ENCODE assay signal across 8 mouse cellular contexts in genomic region chr6:34511410-34511809, GRCm38 (mm10). TPM values are rescaled to one million over a fixed set of nuclear protein-coding genes. Genes with fewer than 3 reads are reported as not detected.
A peak's percentile ranks its signal among the peaks of the same experiment; 100 is the strongest.
DNase-seq lines count a peak whose midpoint lies in the region; ATAC-seq and TF ChIP-seq lines count a peak whose summit lies in the region.

No protein-coding gene starts in this region.

- 25% methylated on average over 2 of the region's 2 CpGs for WGBS in heart, embryonic 12.5 days
- 31% methylated on average over 2 of the region's 2 CpGs for WGBS in liver, postnatal 0 days (ENCODE audit: insufficient replicate concordance)
- 19% methylated on average over 2 of the region's 2 CpGs for WGBS in stomach, embryonic 16.5 days

- H3K4me2 ChIP-seq in heart, embryonic 12.5 days, result no peak overlapping the region
- no peak overlapping the region for H3K4me2 ChIP-seq in liver, postnatal 0 days (ENCODE audit: low read depth, low read length)
- H3K4me2 ChIP-seq in stomach, embryonic 16.5 days (ENCODE audit: low read depth, low read length), result no peak overlapping the region

- intact Hi-C loops in left cerebral cortex, postnatal 14 days (cut with DNase I), result loop anchor here (10.0 kb wide), 2 partner anchors 413 to 483 kb away; partner anchors contain the start of gene Stra8
- intact Hi-C loops in left cerebral cortex, postnatal 36 days (cut with DNase I), result loop anchor here (1.0 to 10.0 kb wide), 3 partner anchors 243 to 483 kb away; partner anchors contain the start of gene Cyren

- TF ChIP-seq CTCF in liver, postnatal 0 days (IDR thresholded peaks at IDR 0.05; ENCODE audit: low read depth), result peak; percentile 77

- DNase-seq in left cerebral cortex, postnatal 14 days (ENCODE audit: low spot score in 2 of 2), result peak; percentile 17 to 41
- no peak for DNase-seq in left cerebral cortex, postnatal 36 days (ENCODE audit: low spot score in 2 of 2)
- peak; percentile 51 for DNase-seq in brain, embryonic 18.5 days (ENCODE audit: low read depth, low spot score)
- no peak for DNase-seq in liver, postnatal 0 days
- DNase-seq in right cerebral cortex, postnatal 4 days, result no peak
- no peak for DNase-seq in gastrocnemius, postnatal 10 days

- H3K9ac ChIP-seq in heart, embryonic 12.5 days, result no peak overlapping the region
- no peak overlapping the region for H3K9ac ChIP-seq in liver, postnatal 0 days (replicated peaks)
- H3K9ac ChIP-seq in stomach, embryonic 16.5 days (ENCODE audit: low read length), result no peak overlapping the region

- H3K4me1 ChIP-seq in heart, embryonic 12.5 days (replicated peaks), result peaks cover 22% of the 10 kb centered on the region
- H3K4me1 ChIP-seq in liver, postnatal 0 days (ENCODE audit: insufficient read depth), result peaks cover 18% of the 10 kb centered on the region
- H3K4me1 ChIP-seq in stomach, embryonic 16.5 days (ENCODE audit: control insufficient read depth, insufficient read depth, low read length), result peaks cover 9% of the 10 kb centered on the region

- H3K9me3 ChIP-seq in heart, embryonic 12.5 days (replicated peaks), result no peaks in the 10 kb centered on the region
- H3K9me3 ChIP-seq in liver, postnatal 0 days (ENCODE audit: low read length), result no peaks in the 10 kb centered on the region
- H3K9me3 ChIP-seq in stomach, embryonic 16.5 days (replicated peaks; ENCODE audit: control insufficient read depth, low read length), result no peaks in the 10 kb centered on the region

- peak; percentile 25; the same call in 1 of the 2 replicates for TF ChIP-seq EP300 in liver, postnatal 0 days (IDR thresholded peaks at IDR 0.05; ENCODE audit: low read depth)

- no peak overlapping the region for H3K4me3 ChIP-seq in heart, embryonic 12.5 days
- H3K4me3 ChIP-seq in liver, postnatal 0 days (ENCODE audit: low read depth, low read length), result no peak overlapping the region
- no peak overlapping the region for H3K4me3 ChIP-seq in stomach, embryonic 16.5 days (replicated peaks; ENCODE audit: low read length)

- ATAC-seq in heart, embryonic 12.5 days (ENCODE audit: insufficient number of reproducible peaks, low FRiP score), result peak; percentile 47; the same call in 1 of the 2 replicates
- peak; percentile 77 for ATAC-seq in liver, postnatal 0 days
- ATAC-seq in stomach, embryonic 16.5 days (ENCODE audit: insufficient read depth, low FRiP score), result peak; percentile 90; the same call in 1 of the 2 replicates

- H3K27ac ChIP-seq in heart, embryonic 12.5 days (ENCODE audit: poor library complexity, severe bottlenecking), result no peak overlapping the region
- no peak overlapping the region for H3K27ac ChIP-seq in liver, postnatal 0 days (ENCODE audit: low read depth)
- no peak overlapping the region for H3K27ac ChIP-seq in stomach, embryonic 16.5 days (ENCODE audit: low read length)

- H3K36me3 ChIP-seq in heart, embryonic 12.5 days, result no peaks in the 10 kb centered on the region
- no peaks in the 10 kb centered on the region for H3K36me3 ChIP-seq in liver, postnatal 0 days (replicated peaks; ENCODE audit: insufficient read depth, low read length)
- H3K36me3 ChIP-seq in stomach, embryonic 16.5 days (ENCODE audit: control insufficient read depth, insufficient read depth, low read length), result no peaks in the 10 kb centered on the region

- no peaks in the 10 kb centered on the region for H3K27me3 ChIP-seq in heart, embryonic 12.5 days (replicated peaks)
- no peaks in the 10 kb centered on the region for H3K27me3 ChIP-seq in liver, postnatal 0 days (ENCODE audit: insufficient read depth, low read length)
- H3K27me3 ChIP-seq in stomach, embryonic 16.5 days (ENCODE audit: control insufficient read depth, insufficient read depth, low read length), result no peaks in the 10 kb centered on the region

RNA-seq across cellular contexts. Expression of gene Bpgm, which starts 35.4 kb away (rescaled TPM):
- total RNA-seq in left cerebral cortex, postnatal 14 days (2021), result 10 to 100 TPM; 69.4 to 74.8 TPM
- total RNA-seq in left cerebral cortex, postnatal 36 days (2021), result 10 to 100 TPM; 63.2 to 70.6 TPM
- polyA plus RNA-seq in heart, embryonic 12.5 days (2016; fragmentation: Nextera tagmentation; extraction: Ambion mirVana), result 78.0 and 85.2 TPM in 2 replicates
- 85.5 and 88.8 TPM in 2 replicates for polyA plus RNA-seq in liver, postnatal 0 days (2015; fragmentation: Nextera tagmentation; extraction: Ambion mirVana)
- 44.1 and 55.0 TPM in 2 replicates for polyA plus RNA-seq in stomach, embryonic 16.5 days (2015; fragmentation: Nextera tagmentation; extraction: Ambion mirVana)
- 10 to 100 TPM; 39.7 to 42.4 TPM for total RNA-seq in gastrocnemius, postnatal 10 days (2021)

Comparison
In these comparisons a context has a peak if more than half of its experiments do, and no peak if none do; other contexts are left out.
1. DNase-seq: peak in left cerebral cortex, postnatal 14 days (2 of 2) and brain, embryonic 18.5 days (single experiment); none in left cerebral cortex, postnatal 36 days (0 of 2), liver, postnatal 0 days (single experiment), right cerebral cortex, postnatal 4 days (single experiment) and gastrocnemius, postnatal 10 days (single experiment).
2. Peak in every context shown above with its lines, with median percentiles within 50 percentile points of each other: ATAC-seq.